Mouse (Mus musculus) limb, embryonic 11.5 days (tissue): ENCODE data around the gene Hdac11. TPM values are rescaled to one million over a fixed set of nuclear protein-coding genes. Genes with fewer than 3 reads are reported as not detected.

Experiments
- ATAC-seq: fragments of 200-750 bp; cut with Nextera tagmentation; 2 replicates; pipeline ENCODE4 v1.8.0; 2017; ENCODE audit warnings: low read depth; ENCODE audit not compliant: insufficient number of reproducible peaks, low FRiP score, low TSS enrichment
- DNase-seq: peaks from one replicate; pipeline ENCODE4 v3.0.0-alpha.2; 2015; ENCODE audit warnings: low spot score
- H3K27ac ChIP-seq: fragments of 300-500 bp; sonication (generic); replicated peaks from 2 replicates; pipeline ENCODE4 v1.5.1; 2014; ENCODE audit warnings: low read depth, mild to moderate bottlenecking, low read length
- H3K27me3 ChIP-seq: fragments of 300-500 bp; sonication (generic); 2 replicates; pipeline ENCODE4 v1.6.1; 2014; ENCODE audit warnings: mild to moderate bottlenecking, low read length, mixed read lengths; ENCODE audit not compliant: control insufficient read depth, insufficient read depth
- H3K36me3 ChIP-seq: fragments of 300-500 bp; sonication (generic); 2 replicates; pipeline ENCODE4 v1.6.1; 2014; ENCODE audit warnings: mild to moderate bottlenecking, low read length, moderate library complexity, mixed read lengths; ENCODE audit not compliant: control insufficient read depth, insufficient read depth
- H3K4me1 ChIP-seq: fragments of 300-500 bp; sonication (generic); 2 replicates; pipeline ENCODE4 v1.6.1; 2014; ENCODE audit warnings: low read length, mixed read lengths; ENCODE audit not compliant: control insufficient read depth, insufficient read depth
- H3K4me2 ChIP-seq: fragments of 300-500 bp; sonication (generic); 2 replicates; pipeline ENCODE4 v1.6.1; 2014; ENCODE audit warnings: low read depth, mild to moderate bottlenecking, moderate library complexity; ENCODE audit not compliant: severe bottlenecking
- H3K4me3 ChIP-seq: fragments of 300-500 bp; sonication (generic); 2 replicates; pipeline ENCODE4 v1.5.1; 2014; ENCODE audit warnings: low read depth, low read length
- H3K9ac ChIP-seq: fragments of 300-500 bp; sonication (generic); 2 replicates; pipeline ENCODE4 v1.6.1; 2014; ENCODE audit warnings: mild to moderate bottlenecking, low read length
- H3K9me3 ChIP-seq: fragments of 300-500 bp; sonication (generic); 2 replicates; pipeline ENCODE4 v1.6.1; 2016; ENCODE audit warnings: low read length; ENCODE audit not compliant: control insufficient read depth
- WGBS: fragments of 180-500 bp; shearing (Covaris S2); extraction: QIAGEN DNeasy Blood & Tissue Kit; methylation state at CpG from one replicate; pipeline ENCODE4 v1.1.7; 2014; 5-methylcytosine and 5-hydroxymethylcytosine counted together
- polyA plus RNA-seq: library from polyadenylated mRNA; unstranded; fragments of >200 nt; fragmentation: Nextera tagmentation; extraction: Ambion mirVana; gene quantifications from 2 replicates; pipeline ENCODE4 v1.2.1, GENCODE M21; 2014

The Hdac11 gene
- polyA plus RNA-seq, 1 experiment from 2014 or later = 13.8 TPM

- H3K27ac ChIP-seq = no peak overlapping the region
- no peak overlapping the region for H3K4me2 ChIP-seq
- H3K9ac ChIP-seq = no peak overlapping the region
- ATAC-seq = no peak; the same call in 1 of the 2 replicates
- peaks cover 3% of the 10 kb centered on the region; the same call in 1 of the 2 replicates for H3K36me3 ChIP-seq
- no peak overlapping the region for H3K4me3 ChIP-seq
- 63% methylated on average over 3 of the region's 3 CpGs for WGBS
- no peak for DNase-seq
- H3K27me3 ChIP-seq = no peaks in the 10 kb centered on the region
- H3K9me3 ChIP-seq = no peaks in the 10 kb centered on the region
- H3K4me1 ChIP-seq = no peaks in the 10 kb centered on the region
Observed at GRCm38 (mm10) chr6:91167828-91168227, 11.4 kb downstream of the Hdac11 start.

- ATAC-seq (no peak), DNase-seq (no peak)
- no peak overlapping the region for H3K4me3 ChIP-seq
- H3K36me3 ChIP-seq = peaks cover 3% of the 10 kb centered on the region; the same call in 1 of the 2 replicates
- H3K4me1 ChIP-seq = no peaks in the 10 kb centered on the region
- no peaks in the 10 kb centered on the region for H3K9me3 ChIP-seq
- 87% methylated on average over 8 of the region's 8 CpGs for WGBS
- no peaks in the 10 kb centered on the region for H3K27me3 ChIP-seq
- no peak overlapping the region for H3K27ac ChIP-seq
- H3K9ac ChIP-seq = no peak overlapping the region
- no peak overlapping the region for H3K4me2 ChIP-seq
Observed at GRCm38 (mm10) chr6:91169129-91169528, 12.7 kb downstream of the Hdac11 start.

- Histone ChIP-seq H3K9ac (no peak overlapping the region), H3K4me1 (no peaks in the 10 kb centered on the region), H3K27me3 (no peaks in the 10 kb centered on the region), H3K4me2 (no peak overlapping the region), H3K9me3 (no peaks in the 10 kb centered on the region), H3K36me3 (peaks cover 3% of the 10 kb centered on the region; the same call in 1 of the 2 replicates), H3K27ac (no peak overlapping the region), H3K4me3 (no peak overlapping the region)
- DNase-seq (no peak), ATAC-seq (no peak)
- 71% methylated on average over 3 of the region's 3 CpGs for WGBS
Observed at GRCm38 (mm10) chr6:91171396-91171895, 15.0 kb downstream of the Hdac11 start.

GRCm38 (mm10) chr6:91172381-91172780 is 15.9 kb downstream of the Hdac11 start:
- DNase-seq (no peak), ATAC-seq (no peak)
- no peak overlapping the region for H3K4me2 ChIP-seq
- H3K36me3 ChIP-seq = peaks cover 3% of the 10 kb centered on the region; the same call in 1 of the 2 replicates
- H3K4me3 ChIP-seq = no peak overlapping the region
- H3K27ac ChIP-seq = no peak overlapping the region
- WGBS = 81% methylated on average over 2 of the region's 2 CpGs
- no peaks in the 10 kb centered on the region for H3K27me3 ChIP-seq
- H3K9me3 ChIP-seq = no peaks in the 10 kb centered on the region
- H3K9ac ChIP-seq = no peak overlapping the region
- H3K4me1 ChIP-seq = no peaks in the 10 kb centered on the region

GRCm38 (mm10) chr6:91173221-91173880 is 16.9 kb downstream of the Hdac11 start:
- Histone ChIP-seq H3K27ac (no peak overlapping the region), H3K9me3 (no peaks in the 10 kb centered on the region), H3K4me1 (no peaks in the 10 kb centered on the region), H3K27me3 (no peaks in the 10 kb centered on the region), H3K9ac (no peak overlapping the region), H3K36me3 (peaks cover 3% of the 10 kb centered on the region; the same call in 1 of the 2 replicates), H3K4me2 (no peak overlapping the region), H3K4me3 (no peak overlapping the region)
- WGBS = 46% methylated on average over 7 of the region's 7 CpGs
- DNase-seq (peak; percentile 85), ATAC-seq (peak; percentile 51)

- H3K4me3 ChIP-seq = no peak overlapping the region
- 89% methylated on average over 3 of the region's 3 CpGs for WGBS
- no peak overlapping the region for H3K4me2 ChIP-seq
- ATAC-seq (no peak), DNase-seq (no peak)
- H3K9me3 ChIP-seq = no peaks in the 10 kb centered on the region
- no peaks in the 10 kb centered on the region for H3K27me3 ChIP-seq
- no peaks in the 10 kb centered on the region for H3K4me1 ChIP-seq
- no peak overlapping the region for H3K9ac ChIP-seq
- H3K27ac ChIP-seq = no peak overlapping the region
- peaks cover 3% of the 10 kb centered on the region; the same call in 1 of the 2 replicates for H3K36me3 ChIP-seq
Observed at GRCm38 (mm10) chr6:91174211-91174610, 17.7 kb downstream of the Hdac11 start.

- ATAC-seq = peak; percentile 52
- Histone ChIP-seq H3K27ac (peak overlapping the region; percentile 72), H3K9me3 (no peaks in the 10 kb centered on the region), H3K27me3 (no peaks in the 10 kb centered on the region), H3K4me1 (peaks cover 15% of the 10 kb centered on the region), H3K9ac (no peak overlapping the region), H3K4me3 (no peak overlapping the region), H3K36me3 (no peaks in the 10 kb centered on the region), H3K4me2 (no peak overlapping the region)
- WGBS = 31% methylated on average over 9 of the region's 9 CpGs
- no peak for DNase-seq
Observed at GRCm38 (mm10) chr6:91180767-91181171, 24.3 kb downstream of the Hdac11 start.

- H3K9me3 ChIP-seq = no peaks in the 10 kb centered on the region
- peaks cover 15% of the 10 kb centered on the region for H3K4me1 ChIP-seq
- H3K4me2 ChIP-seq = no peak overlapping the region
- H3K36me3 ChIP-seq = no peaks in the 10 kb centered on the region
- 75% methylated on average over 2 of the region's 2 CpGs for WGBS
- no peak overlapping the region for H3K9ac ChIP-seq
- H3K4me3 ChIP-seq = no peak overlapping the region
- ATAC-seq (no peak), DNase-seq (no peak)
- no peaks in the 10 kb centered on the region for H3K27me3 ChIP-seq
- H3K27ac ChIP-seq = peak overlapping the region; percentile 72; the same call in 1 of the 2 replicates
Observed at GRCm38 (mm10) chr6:91181320-91181719, 24.9 kb downstream of the Hdac11 start.
